Mouse (Mus musculus) adipocyte (in vitro differentiated cells): ENCODE results near the gene 4921536K21Rik.

Experiments used
- DNase-seq: peaks from one replicate; pipeline ENCODE4 v3.0.0-alpha.2; 2016; ENCODE audit warnings: low spot score

Gene 4921536K21Rik

DNA sequence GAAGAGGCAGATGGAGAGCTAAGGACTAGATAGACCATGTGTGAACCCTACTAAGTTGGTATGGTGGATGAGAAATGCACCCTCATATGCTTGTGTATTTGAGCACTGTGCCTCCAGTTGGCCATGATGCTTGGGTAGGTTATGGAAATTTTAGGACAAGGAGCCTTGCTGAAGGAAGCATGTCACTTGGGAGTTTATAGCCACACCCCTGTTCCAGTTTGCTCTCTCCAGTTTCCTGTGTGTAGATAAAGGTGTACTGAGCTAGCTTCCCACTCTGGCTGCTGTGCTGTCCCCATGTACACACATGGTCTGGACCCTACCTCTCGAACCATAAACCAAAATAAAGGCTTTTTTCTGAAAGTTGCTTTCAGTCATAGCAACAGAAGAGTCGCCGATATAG is 40.7 kb downstream of the 4921536K21Rik start:
- no peak for DNase-seq

DNA sequence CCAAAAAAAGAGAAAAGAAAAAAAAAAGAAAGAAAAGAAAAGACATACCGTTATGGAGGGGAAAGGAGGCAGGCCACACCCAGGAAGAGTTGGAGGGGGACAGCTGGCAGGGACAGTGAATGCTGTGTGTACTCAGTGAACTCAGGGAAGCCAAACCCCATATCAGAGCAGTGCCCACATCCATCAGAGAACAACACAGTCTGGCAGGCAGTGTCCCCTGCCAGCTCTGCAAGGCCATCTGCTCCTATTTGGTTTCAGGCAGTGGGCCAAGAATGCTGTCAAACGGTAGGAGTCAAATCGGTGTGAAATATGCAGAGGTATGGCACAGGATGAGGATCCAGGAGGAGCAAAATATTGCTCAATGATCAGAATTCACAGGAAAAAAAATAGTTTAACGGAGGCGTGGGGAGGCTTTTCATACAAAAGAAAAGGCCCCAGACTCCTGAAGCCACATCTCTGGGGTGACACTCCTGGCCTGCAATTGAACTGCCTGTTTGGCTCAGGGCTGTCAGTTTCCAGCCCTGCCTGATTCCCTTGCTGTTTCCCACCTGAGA is 41.3 kb downstream of the 4921536K21Rik start:
- DNase-seq = peak; percentile 51

DNA sequence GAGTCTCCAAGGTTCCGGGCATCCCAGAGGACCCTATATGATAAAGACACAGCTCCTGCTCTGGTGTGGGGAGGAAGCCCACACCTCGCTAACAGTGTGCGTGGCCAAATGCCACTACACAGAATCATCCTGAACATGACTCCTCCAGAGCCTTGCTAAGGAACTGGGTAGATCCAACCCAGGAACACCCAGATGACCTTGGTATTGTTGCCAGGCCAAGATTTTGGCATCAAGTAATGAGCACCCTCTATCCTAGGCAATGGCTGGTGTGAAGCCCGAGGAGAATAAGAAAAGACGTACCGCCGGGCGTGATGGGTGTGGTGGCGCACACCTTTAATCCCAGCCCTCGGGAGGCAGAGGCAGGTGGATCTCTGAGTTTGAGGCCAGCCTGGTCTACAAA is 41.9 kb downstream of the 4921536K21Rik start:
- no peak for DNase-seq

DNA sequence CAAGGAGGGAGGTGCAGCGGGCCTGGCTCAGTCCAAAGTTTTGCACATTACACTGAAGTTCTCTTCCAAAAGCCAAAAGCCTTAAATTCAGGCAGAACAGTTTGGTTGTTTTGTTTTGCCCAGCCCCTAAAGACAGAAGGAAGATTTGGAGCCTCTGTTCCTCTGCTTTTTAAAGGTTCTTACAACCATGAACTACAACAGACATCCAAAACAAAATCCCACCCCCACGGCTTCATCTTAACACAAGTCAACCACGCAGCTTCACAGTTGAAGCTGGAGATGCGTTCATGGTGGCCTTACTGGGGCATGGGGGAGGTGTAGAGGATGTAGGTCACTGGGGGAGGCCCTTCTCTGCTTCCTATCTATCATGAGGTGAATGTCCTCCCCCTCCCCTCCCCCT is 43.0 kb downstream of the 4921536K21Rik start:
- DNase-seq = no peak

- DNase-seq = no peak
Observed at GRCm38 (mm10) chr11:3850746-3851277, 44.1 kb downstream of the 4921536K21Rik start.

GRCm38 (mm10) chr11:3850315-3850614 is 44.6 kb downstream of the 4921536K21Rik start:
- DNase-seq = no peak

GRCm38 (mm10) chr11:3849469-3850314 is 45.2 kb downstream of the 4921536K21Rik start:
- DNase-seq = no peak

GRCm38 (mm10) chr11:3846351-3846750 is 48.5 kb downstream of the 4921536K21Rik start:
- no peak for DNase-seq

DNA sequence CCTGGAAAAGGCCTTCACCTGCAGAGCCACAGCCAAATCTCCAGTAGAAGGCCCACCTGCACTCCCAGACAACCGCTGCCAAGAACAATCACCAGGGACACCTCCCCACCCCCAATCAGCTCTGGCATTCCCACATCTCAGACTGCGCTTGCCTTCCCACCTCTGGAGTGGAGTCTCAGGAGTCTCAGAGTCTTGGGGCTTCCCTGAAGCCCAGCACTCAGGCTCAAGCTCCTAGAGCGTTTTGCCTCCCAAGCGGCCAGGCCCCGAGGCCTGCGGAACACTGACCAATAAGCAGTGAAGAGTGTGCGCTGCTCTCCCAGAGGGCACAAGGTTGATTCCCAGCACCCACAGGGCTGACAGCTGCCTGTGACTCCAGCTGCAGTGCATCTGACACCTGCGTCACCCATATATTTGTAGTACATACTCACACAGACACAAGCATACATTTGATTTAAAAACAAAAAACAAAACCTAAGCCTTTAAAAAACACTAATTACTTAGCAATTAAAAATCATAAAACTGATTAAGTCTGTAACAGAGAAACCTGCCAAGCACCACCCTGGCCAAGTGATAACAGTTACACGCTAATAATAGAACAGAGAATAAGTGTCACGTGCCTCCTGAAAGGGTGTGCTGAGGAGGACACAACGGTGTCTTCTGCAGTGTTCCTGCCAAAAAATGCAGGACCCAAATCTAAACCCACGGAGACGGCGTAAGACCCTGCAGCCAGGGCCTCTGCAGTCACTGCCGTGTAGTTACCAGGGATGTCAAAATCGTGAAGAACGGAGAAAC is 50.8 kb downstream of the 4921536K21Rik start:
- DNase-seq = no peak
